Mouse (Mus musculus): ENCODE results near the gene Kif5c. TPM values are rescaled to one million over a fixed set of nuclear protein-coding genes. Genes with fewer than 3 reads are reported as not detected.
A peak's percentile ranks its signal among the peaks of the same experiment; 100 is the strongest.

Kif5c gene
- polyA plus RNA-seq, 1 experiment from 2014 or later, result 11.3 TPM

GRCm38 (mm10) chr2:49745094-49745781 is 126.1 kb downstream of the Kif5c start:
- Histone ChIP-seq H3K4me2 (ENCODE audit: low read length) (no peak overlapping the region), H3K9me3 (ENCODE audit: control insufficient read depth, low read length) (no peaks in the 10 kb centered on the region), H3K27ac (ENCODE audit: low read depth) (no peak overlapping the region), H3K27me3 (replicated peaks; ENCODE audit: control insufficient read depth, insufficient read depth, low read length) (no peaks in the 10 kb centered on the region), H3K36me3 (ENCODE audit: control insufficient read depth, insufficient read depth, low read length) (no peaks in the 10 kb centered on the region), H3K9ac (ENCODE audit: low read length) (no peak overlapping the region), H3K4me1 (replicated peaks; ENCODE audit: control insufficient read depth, insufficient read depth, low read length) (peaks cover 19% of the 10 kb centered on the region), H3K4me3 (ENCODE audit: low read depth, low read length) (no peak overlapping the region)
- WGBS, result 63% methylated on average over 14 of the region's 14 CpGs
- ATAC-seq (replicated peaks; ENCODE audit: low FRiP score, low TSS enrichment, low read depth) (0 out of 2 replicates have a peak, but pooled peaks have one; percentile 30), DNase-seq (ENCODE audit: low spot score) (no peak)

DNA sequence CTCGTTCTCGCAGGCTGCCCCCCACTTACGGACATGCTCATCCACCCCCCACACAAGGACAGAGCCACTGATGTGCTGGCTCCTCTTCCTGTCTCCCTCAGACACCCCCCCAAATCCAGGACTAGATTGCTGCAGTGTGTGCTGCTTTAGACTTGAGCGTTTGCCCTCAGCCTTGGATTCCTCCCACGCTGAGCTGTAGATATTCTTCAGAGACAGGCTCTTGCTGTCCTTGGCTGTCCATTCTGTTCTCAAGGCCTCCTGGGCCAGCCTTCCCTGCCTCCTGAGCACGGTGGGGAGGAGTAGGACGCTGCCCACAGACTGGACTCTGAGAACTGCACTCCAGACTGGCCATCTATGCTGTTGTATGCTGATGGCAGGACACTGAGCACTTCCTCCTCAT is 127.8 kb downstream of the Kif5c start:
- Histone ChIP-seq H3K27ac (ENCODE audit: low read depth) (no peak overlapping the region), H3K36me3 (ENCODE audit: control insufficient read depth, insufficient read depth, low read length) (no peaks in the 10 kb centered on the region), H3K4me2 (ENCODE audit: low read length) (no peak overlapping the region), H3K4me1 (replicated peaks; ENCODE audit: control insufficient read depth, insufficient read depth, low read length) (peaks cover 19% of the 10 kb centered on the region), H3K27me3 (replicated peaks; ENCODE audit: control insufficient read depth, insufficient read depth, low read length) (no peaks in the 10 kb centered on the region), H3K9ac (ENCODE audit: low read length) (no peak overlapping the region), H3K9me3 (ENCODE audit: control insufficient read depth, low read length) (no peaks in the 10 kb centered on the region), H3K4me3 (ENCODE audit: low read depth, low read length) (no peak overlapping the region)
- no peak for DNase-seq (ENCODE audit: low spot score)
- WGBS, result 71% methylated on average over 7 of the region's 7 CpGs
- ATAC-seq (replicated peaks; ENCODE audit: low FRiP score, low TSS enrichment, low read depth), result no peak

DNA sequence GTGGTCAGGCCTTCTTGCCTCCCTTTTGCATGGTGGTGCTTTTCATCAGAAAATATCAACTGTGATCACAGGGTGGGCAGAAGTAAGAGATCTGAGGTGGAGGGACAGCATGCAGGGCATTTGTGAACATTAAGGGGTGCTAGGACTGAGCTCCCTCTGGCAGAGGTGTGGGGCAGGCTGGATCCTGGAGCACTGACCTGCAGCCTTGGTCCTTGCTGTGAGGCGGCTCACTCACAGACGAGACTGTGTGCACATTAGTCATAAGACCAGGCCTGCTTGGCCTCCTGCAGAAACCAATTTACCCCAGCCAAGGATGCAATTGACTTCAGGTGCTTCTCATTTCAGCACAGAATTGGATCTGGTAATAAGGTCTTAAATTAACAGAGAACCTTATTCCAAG is 128.6 kb downstream of the Kif5c start:
- Histone ChIP-seq H3K9ac (ENCODE audit: low read length) (no peak overlapping the region), H3K27me3 (replicated peaks; ENCODE audit: control insufficient read depth, insufficient read depth, low read length) (no peaks in the 10 kb centered on the region), H3K36me3 (ENCODE audit: control insufficient read depth, insufficient read depth, low read length) (no peaks in the 10 kb centered on the region), H3K4me3 (ENCODE audit: low read depth, low read length) (no peak overlapping the region), H3K27ac (ENCODE audit: low read depth) (no peak overlapping the region), H3K4me1 (replicated peaks; ENCODE audit: control insufficient read depth, insufficient read depth, low read length) (peaks cover 19% of the 10 kb centered on the region), H3K4me2 (ENCODE audit: low read length) (no peak overlapping the region), H3K9me3 (ENCODE audit: control insufficient read depth, low read length) (no peaks in the 10 kb centered on the region)
- WGBS, result 89% methylated on average over 2 of the region's 2 CpGs
- DNase-seq (ENCODE audit: low spot score), result no peak
- no peak for ATAC-seq (replicated peaks; ENCODE audit: low FRiP score, low TSS enrichment, low read depth)

DNA sequence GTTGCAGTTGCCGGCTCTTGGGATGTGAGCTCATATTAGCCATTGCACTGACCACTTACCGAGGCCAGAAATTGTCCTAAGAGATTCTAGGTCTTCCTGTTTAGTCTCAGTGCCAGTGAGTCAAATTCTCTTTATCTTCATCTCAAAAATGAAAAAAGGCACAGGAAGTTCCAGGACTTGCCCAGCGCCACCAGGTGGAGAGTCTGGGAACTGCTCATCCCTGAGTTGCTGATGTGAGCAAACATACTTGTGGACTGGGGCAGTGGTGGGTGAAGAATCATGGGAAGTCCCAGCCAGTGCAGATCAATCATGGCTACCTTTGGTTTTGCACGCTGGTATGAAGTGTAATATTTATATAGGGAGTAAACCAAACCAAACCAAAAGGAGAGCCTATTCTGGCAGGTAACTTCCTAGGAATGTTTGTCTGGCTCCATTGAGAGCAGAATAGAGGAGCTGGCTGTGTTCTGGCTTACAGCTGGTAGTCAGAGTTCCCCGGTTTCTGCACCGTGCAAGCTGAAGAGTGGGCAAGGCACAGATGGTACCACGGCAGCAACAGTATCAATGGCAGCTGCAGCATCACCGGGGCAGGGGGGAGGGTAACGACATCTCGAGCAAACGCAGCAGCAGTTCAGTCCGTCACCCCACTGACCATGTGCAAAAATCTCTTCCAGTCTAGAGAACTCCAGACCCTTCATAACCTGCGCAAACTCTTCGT is 129.7 kb downstream of the Kif5c start:
- Histone ChIP-seq H3K4me1 (replicated peaks; ENCODE audit: control insufficient read depth, insufficient read depth, low read length) (peaks cover 16% of the 10 kb centered on the region), H3K9ac (ENCODE audit: low read length) (no peak overlapping the region), H3K27me3 (replicated peaks; ENCODE audit: control insufficient read depth, insufficient read depth, low read length) (no peaks in the 10 kb centered on the region), H3K9me3 (ENCODE audit: control insufficient read depth, low read length) (no peaks in the 10 kb centered on the region), H3K27ac (ENCODE audit: low read depth) (no peak overlapping the region), H3K4me2 (ENCODE audit: low read length) (no peak overlapping the region), H3K36me3 (ENCODE audit: control insufficient read depth, insufficient read depth, low read length) (no peaks in the 10 kb centered on the region), H3K4me3 (ENCODE audit: low read depth, low read length) (no peak overlapping the region)
- ATAC-seq (replicated peaks; ENCODE audit: low FRiP score, low TSS enrichment, low read depth) (no peak), DNase-seq (ENCODE audit: low spot score) (peak; percentile 68)
- WGBS, result 72% methylated on average over 14 of the region's 14 CpGs

GRCm38 (mm10) chr2:49749730-49750576 is 130.9 kb downstream of the Kif5c start:
- no peak for DNase-seq (ENCODE audit: low spot score)
- H3K4me2 ChIP-seq (ENCODE audit: low read length), result no peak overlapping the region
- peaks cover 6% of the 10 kb centered on the region for H3K4me1 ChIP-seq (replicated peaks; ENCODE audit: control insufficient read depth, insufficient read depth, low read length)
- H3K27ac ChIP-seq (ENCODE audit: low read depth), result no peak overlapping the region
- no peaks in the 10 kb centered on the region for H3K27me3 ChIP-seq (replicated peaks; ENCODE audit: control insufficient read depth, insufficient read depth, low read length)
- WGBS, result 72% methylated on average over 11 of the region's 11 CpGs
- no peak overlapping the region for H3K4me3 ChIP-seq (ENCODE audit: low read depth, low read length)
- no peaks in the 10 kb centered on the region for H3K9me3 ChIP-seq (ENCODE audit: control insufficient read depth, low read length)
- H3K9ac ChIP-seq (ENCODE audit: low read length), result no peak overlapping the region
- ATAC-seq (replicated peaks; ENCODE audit: low FRiP score, low TSS enrichment, low read depth), result no peak
- no peaks in the 10 kb centered on the region for H3K36me3 ChIP-seq (ENCODE audit: control insufficient read depth, insufficient read depth, low read length)

DNA sequence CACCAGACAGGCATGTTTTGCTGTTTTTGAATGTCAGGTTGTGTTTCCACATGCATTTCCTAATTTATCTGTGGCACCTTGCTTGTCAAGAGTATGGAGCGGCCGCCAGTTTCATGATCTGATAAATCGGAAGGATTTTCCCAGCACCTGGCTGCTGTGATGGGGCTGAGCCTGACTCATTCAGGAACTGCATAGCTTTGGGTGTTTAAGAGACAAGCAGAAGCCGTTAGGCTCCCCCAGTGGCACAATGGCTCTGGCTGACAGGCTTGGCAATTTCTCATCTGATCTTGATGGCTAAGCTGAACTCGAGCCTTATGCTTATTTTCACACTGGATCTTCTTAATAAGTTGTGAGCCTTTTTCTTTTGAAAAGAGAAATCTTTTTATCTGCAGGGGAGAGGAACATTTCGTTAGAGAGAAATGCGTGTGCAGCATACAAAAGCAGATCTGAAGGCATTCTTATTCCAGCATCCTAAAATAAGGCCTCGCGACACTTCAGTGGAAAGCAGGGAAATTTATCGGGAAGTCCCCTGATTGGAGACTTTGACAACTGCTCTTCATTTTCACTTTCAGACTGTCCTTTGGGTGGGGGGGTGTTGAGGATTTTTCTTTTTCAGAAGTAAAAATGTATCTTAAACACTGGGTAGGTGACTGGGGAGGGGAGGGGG is 132.6 kb downstream of the Kif5c start:
- DNase-seq (ENCODE audit: low spot score) (no peak), ATAC-seq (replicated peaks; ENCODE audit: low FRiP score, low TSS enrichment, low read depth) (no peak)
- WGBS, result 85% methylated on average over 10 of the region's 10 CpGs
- Histone ChIP-seq H3K27ac (ENCODE audit: low read depth) (no peak overlapping the region), H3K4me1 (replicated peaks; ENCODE audit: control insufficient read depth, insufficient read depth, low read length) (no peaks in the 10 kb centered on the region), H3K9ac (ENCODE audit: low read length) (no peak overlapping the region), H3K36me3 (ENCODE audit: control insufficient read depth, insufficient read depth, low read length) (no peaks in the 10 kb centered on the region), H3K4me2 (ENCODE audit: low read length) (no peak overlapping the region), H3K4me3 (ENCODE audit: low read depth, low read length) (no peak overlapping the region), H3K27me3 (replicated peaks; ENCODE audit: control insufficient read depth, insufficient read depth, low read length) (no peaks in the 10 kb centered on the region), H3K9me3 (ENCODE audit: control insufficient read depth, low read length) (no peaks in the 10 kb centered on the region)

DNA sequence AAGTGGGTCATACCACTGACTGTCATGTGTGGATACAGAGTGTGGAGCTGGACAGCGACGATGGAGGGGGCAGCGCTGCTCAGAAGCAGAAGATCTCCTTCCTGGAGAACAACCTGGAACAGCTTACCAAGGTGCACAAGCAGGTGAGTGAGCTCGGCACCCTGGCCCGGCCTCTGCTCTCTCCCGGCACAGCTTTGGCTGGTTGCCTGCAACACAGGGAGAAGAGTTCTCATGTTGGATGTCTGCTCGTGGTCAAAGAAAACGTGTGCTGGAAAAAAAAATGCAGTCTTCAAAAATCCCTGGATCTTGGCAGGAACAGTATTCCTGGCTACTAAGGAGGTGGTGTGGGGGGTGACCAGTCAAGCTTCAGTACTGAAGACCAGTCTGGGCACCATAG is 133.1 kb downstream of the Kif5c start:
- Histone ChIP-seq H3K4me2 (ENCODE audit: low read length) (no peak overlapping the region), H3K27ac (ENCODE audit: low read depth) (no peak overlapping the region), H3K27me3 (replicated peaks; ENCODE audit: control insufficient read depth, insufficient read depth, low read length) (no peaks in the 10 kb centered on the region), H3K4me3 (ENCODE audit: low read depth, low read length) (no peak overlapping the region), H3K9ac (ENCODE audit: low read length) (no peak overlapping the region), H3K9me3 (ENCODE audit: control insufficient read depth, low read length) (no peaks in the 10 kb centered on the region), H3K36me3 (ENCODE audit: control insufficient read depth, insufficient read depth, low read length) (no peaks in the 10 kb centered on the region), H3K4me1 (replicated peaks; ENCODE audit: control insufficient read depth, insufficient read depth, low read length) (peaks cover under 1% of the 10 kb centered on the region)
- DNase-seq (ENCODE audit: low spot score), result no peak
- 86% methylated on average over 8 of the region's 8 CpGs for WGBS
- ATAC-seq (replicated peaks; ENCODE audit: low FRiP score, low TSS enrichment, low read depth), result no peak

DNA sequence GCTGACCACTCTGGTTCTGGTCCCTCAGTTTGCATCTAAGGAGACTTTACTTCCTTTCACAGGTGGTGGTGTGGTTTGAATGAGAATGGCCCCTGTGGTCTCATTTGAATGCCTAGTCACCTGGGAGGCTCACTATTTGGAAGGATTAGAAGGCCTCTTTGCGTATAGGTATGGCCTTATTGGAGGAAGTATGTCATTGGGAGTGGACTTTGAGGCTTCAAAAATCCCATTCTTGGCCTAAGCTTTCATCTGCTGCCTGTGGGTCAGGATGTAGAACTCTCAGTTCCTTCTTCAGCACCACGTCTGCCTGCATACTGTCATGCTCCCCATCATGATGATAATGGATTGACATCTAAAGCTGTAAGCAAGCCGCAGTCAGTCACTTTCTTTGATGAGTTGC is 134.0 kb downstream of the Kif5c start:
- Histone ChIP-seq H3K27ac (ENCODE audit: low read depth) (no peak overlapping the region), H3K9ac (ENCODE audit: low read length) (no peak overlapping the region), H3K4me2 (ENCODE audit: low read length) (no peak overlapping the region), H3K4me1 (replicated peaks; ENCODE audit: control insufficient read depth, insufficient read depth, low read length) (peaks cover 3% of the 10 kb centered on the region), H3K36me3 (ENCODE audit: control insufficient read depth, insufficient read depth, low read length) (no peaks in the 10 kb centered on the region), H3K4me3 (ENCODE audit: low read depth, low read length) (no peak overlapping the region), H3K27me3 (replicated peaks; ENCODE audit: control insufficient read depth, insufficient read depth, low read length) (no peaks in the 10 kb centered on the region), H3K9me3 (ENCODE audit: control insufficient read depth, low read length) (no peaks in the 10 kb centered on the region)
- 89% methylated on average over 3 of the region's 3 CpGs for WGBS
- DNase-seq (ENCODE audit: low spot score) (no peak), ATAC-seq (replicated peaks; ENCODE audit: low FRiP score, low TSS enrichment, low read depth) (no peak)

All from intestine, embryonic 14.5 days (tissue).